31 mouse cellular contexts compared by ENCODE assay signal in genomic region chr1:40469900-40470299, GRCm38 (mm10). TPM values are rescaled to one million over a fixed set of nuclear protein-coding genes. Genes with fewer than 3 reads are reported as not detected.
DNase-seq lines count a peak whose midpoint lies in the region; ATAC-seq and TF ChIP-seq lines count a peak whose summit lies in the region.
"Had no signal": no experiment of that assay in that cellular context is flagged by ENCODE, and none has a peak within 500 bp of the region (broad histone marks: within the 10 kb centered on the region; RNA-seq: fewer than 3 reads in every experiment).

No protein-coding gene starts in this region.

- no peaks in the 10 kb centered on the region for H3K9me3 ChIP-seq in stomach, postnatal 0 days (ENCODE audit: control insufficient read depth, low read length)
- H3K9me3 ChIP-seq: heart, embryonic 10.5 days; hindbrain, embryonic 15.5 days; intestine, embryonic 15.5 days; limb, embryonic 12.5 days; megakaryocyte, embryonic 14.5 days; midbrain, embryonic 13.5 days; neural tube, embryonic 12.5 days had no signal

- TF ChIP-seq CTCF in stomach, postnatal 0 days (IDR thresholded peaks at IDR 0.05; ENCODE audit: low read depth) = no peak

- no peak for ATAC-seq in stomach, postnatal 0 days (ENCODE audit: low FRiP score, low TSS enrichment)
- ATAC-seq: forebrain, embryonic 16.5 days; intestine, embryonic 15.5 days; midbrain, embryonic 13.5 days had no signal

- H3K27ac ChIP-seq in stomach, postnatal 0 days (replicated peaks) = no peak overlapping the region
- H3K27ac ChIP-seq: heart, embryonic 10.5 days; hindbrain, embryonic 15.5 days; intestine, embryonic 15.5 days; limb, embryonic 12.5 days; midbrain, embryonic 13.5 days; neural tube, embryonic 12.5 days had no signal

- no peak overlapping the region for H3K4me2 ChIP-seq in stomach, postnatal 0 days (replicated peaks; ENCODE audit: low read depth)
- H3K4me2 ChIP-seq: hindbrain, embryonic 15.5 days; intestine, embryonic 15.5 days; limb, embryonic 12.5 days; midbrain, embryonic 13.5 days; neural tube, embryonic 12.5 days had no signal

- H3K4me3 ChIP-seq in stomach, postnatal 0 days (ENCODE audit: low read depth, low read length) = no peak overlapping the region
- H3K4me3 ChIP-seq: erythroblast, embryonic 14.5 days; heart, embryonic 10.5 days; hindbrain, embryonic 15.5 days; intestine, embryonic 15.5 days; limb, embryonic 12.5 days; megakaryocyte, embryonic 14.5 days; midbrain, embryonic 13.5 days; neural tube, embryonic 12.5 days had no signal

- H3K9ac ChIP-seq in stomach, postnatal 0 days (ENCODE audit: low read length) = no peak overlapping the region
- H3K9ac ChIP-seq: hindbrain, embryonic 15.5 days; intestine, embryonic 15.5 days; limb, embryonic 12.5 days; midbrain, embryonic 13.5 days; neural tube, embryonic 12.5 days had no signal

- DNase-seq in CD4-positive helper T cell, adult 2 months (ENCODE audit: low read depth, low spot score) = peak; percentile 81
- DNase-seq in T-cell, adult 2 months (ENCODE audit: low spot score) = peak; percentile 71
- DNase-seq in induced T-regulatory cell, adult 2 months (ENCODE audit: low read depth) = peak; percentile 84
- DNase-seq in naive thymus-derived CD4-positive, alpha-beta T cell, adult 2 months (ENCODE audit: low read depth) = peak; percentile 74
- DNase-seq in frontal cortex, postnatal 25 days (ENCODE audit: low spot score in 2 of 2) = no peak
- DNase-seq in stomach, postnatal 0 days (ENCODE audit: low spot score) = no peak
- DNase-seq in frontal cortex, postnatal 14 days (ENCODE audit: low spot score in 2 of 2) = no peak
- DNase-seq: adrenal gland, adult 2 months; adrenal gland, postnatal 36 days; B cell, adult 2 months; cerebellum, adult 18-20 months; cerebellum, postnatal 10 days; gastrocnemius, postnatal 14 days; heart, adult 11 months; heart, postnatal 4 days; kidney, adult 2 months; kidney, postnatal 4 days; layer of hippocampus, postnatal 36 days; lung, postnatal 36 days had no signal

- no peaks in the 10 kb centered on the region; the same call in 1 of the 2 replicates for H3K27me3 ChIP-seq in stomach, postnatal 0 days (ENCODE audit: control insufficient read depth, insufficient read depth, low read length)
- H3K27me3 ChIP-seq: hindbrain, embryonic 15.5 days; intestine, embryonic 15.5 days; limb, embryonic 12.5 days; megakaryocyte, embryonic 14.5 days; midbrain, embryonic 13.5 days; neural tube, embryonic 12.5 days had no signal

- 78% methylated on average over 12 of the region's 12 CpGs for WGBS in stomach, postnatal 0 days

- H3K36me3 ChIP-seq in stomach, postnatal 0 days (ENCODE audit: control insufficient read depth, insufficient read depth, low read length) = no peaks in the 10 kb centered on the region
- H3K36me3 ChIP-seq: heart, embryonic 10.5 days; hindbrain, embryonic 15.5 days; intestine, embryonic 15.5 days; limb, embryonic 12.5 days; midbrain, embryonic 13.5 days; neural tube, embryonic 12.5 days had no signal

- H3K4me1 ChIP-seq in stomach, postnatal 0 days (replicated peaks; ENCODE audit: control insufficient read depth, insufficient read depth) = no peaks in the 10 kb centered on the region
- H3K4me1 ChIP-seq: heart, embryonic 10.5 days; hindbrain, embryonic 15.5 days; intestine, embryonic 15.5 days; limb, embryonic 12.5 days; midbrain, embryonic 13.5 days; neural tube, embryonic 12.5 days had no signal

- TF ChIP-seq EP300 in stomach, postnatal 0 days (optimal IDR thresholded peaks at IDR 0.05) = no peak

RNA-seq across cellular contexts. Expression of gene Il18r1, which starts 4.5 kb away (rescaled TPM):
- polyA plus RNA-seq in stomach, postnatal 0 days (2015; fragmentation: Nextera tagmentation; extraction: Ambion mirVana) = 3.1 and 3.4 TPM in 2 replicates
- polyA plus RNA-seq: cortical plate, adult 2 months; erythroblast, embryonic 14.5 days; forebrain, embryonic 11.5 days; forebrain, embryonic 16.5 days; heart, embryonic 10.5 days; hindbrain, embryonic 15.5 days; limb, embryonic 12.5 days; midbrain, embryonic 13.5 days; neural tube, embryonic 12.5 days had no signal

RNA-seq across cellular contexts. Expression of gene Il1rl1, which starts 40.5 kb away (rescaled TPM):
- polyA plus RNA-seq in stomach, postnatal 0 days (2015; fragmentation: Nextera tagmentation; extraction: Ambion mirVana) = 0.42 and 0.55 TPM in 2 replicates
- polyA plus RNA-seq: hindbrain, embryonic 15.5 days; liver, adult 2 months had no signal

RNA-seq across cellular contexts. Expression of gene Il18rap, which starts 45.3 kb away (rescaled TPM):
- 0.15 and 0.16 TPM in 2 replicates for polyA plus RNA-seq in stomach, postnatal 0 days (2015; fragmentation: Nextera tagmentation; extraction: Ambion mirVana)
- polyA plus RNA-seq: adrenal gland, adult 2 months; hindbrain, embryonic 15.5 days had no signal

Comparison
In these comparisons a context has a peak if more than half of its experiments do, and no peak if none do; other contexts are left out.
1. DNase-seq: peak in CD4-positive helper T cell, adult 2 months (single experiment), T-cell, adult 2 months (single experiment), induced T-regulatory cell, adult 2 months (single experiment) and naive thymus-derived CD4-positive, alpha-beta T cell, adult 2 months (single experiment); none in frontal cortex, postnatal 25 days (0 of 2), stomach, postnatal 0 days (single experiment) and frontal cortex, postnatal 14 days (0 of 2).